Mouse (Mus musculus) gastrocnemius, postnatal 36 days (tissue): ENCODE data around the gene C1ql2. TPM values are rescaled to one million over a fixed set of nuclear protein-coding genes. Genes with fewer than 3 reads are reported as not detected.

ENCODE experiments used
- DNase-seq, 2 experiments: peaks; one replicate each; pipeline ENCODE4 v3.0.0; 2022
- intact Hi-C: fragments of 180-260 bp; cut with DNase I; formaldehyde crosslinking; loops from one replicate; pipeline ENCODE4 v1.15.1; 2025
- total RNA-seq, 2 experiments: library from RNA; stranded (reverse); gene quantifications; 2 replicates each; pipeline ENCODE4 v1.2.3; 2021

Gene C1ql2
- total RNA-seq, 2 experiments from 2014 or later, result not detected

GRCm38 (mm10) chr1:120374832-120375231 lies 34.5 kb downstream of the C1ql2 start:
- intact Hi-C loops, result no loop called here

GRCm38 (mm10) chr1:120385029-120385571 lies 44.7 kb downstream of the C1ql2 start:
- no peak for DNase-seq
- intact Hi-C loops, result no loop called here

More at GRCm38 (mm10) chr1:120374832-120375231, 34.5 kb downstream of the C1ql2 start:
- no peak for DNase-seq

- intact Hi-C loops, result no loop called here
- no peak for DNase-seq
Measured at GRCm38 (mm10) chr1:120389734-120390133, 49.4 kb downstream of the C1ql2 start.

- DNase-seq, result no peak
- intact Hi-C loops, result no loop called here
Measured at GRCm38 (mm10) chr1:120390336-120390735, 50.0 kb downstream of the C1ql2 start.

Other genes with a start within 250 kb of the C1ql2 start
- gene Dbi, start 219.5 kb upstream of the C1ql2 start, total RNA-seq, result 100 to 1,000 TPM; 143 to 145 TPM
- gene 3110009E18Rik, start 219.4 kb upstream of the C1ql2 start, total RNA-seq, result 1 to 10 TPM; 3.2 to 4.8 TPM
- gene Steap3, start 67.9 kb upstream of the C1ql2 start, total RNA-seq, result 10 to 100 TPM; 17.8 to 19.2 TPM
- gene Marco, start 164.4 kb downstream of the C1ql2 start, total RNA-seq, result under 1 TPM in 1 of 2 experiments, not detected in 1; 0.18 TPM